Mouse (Mus musculus) spleen, adult 2 months (tissue): Measurements from ENCODE around the gene Rgs3.

Experiments used
- CTCF ChIP-seq: fragments of 200-500 bp; IDR thresholded peaks from 2 replicates; pipeline ENCODE4 v1.5.1; 2011; ENCODE audit warnings: mild to moderate bottlenecking, inconsistent platforms; ENCODE audit not compliant: insufficient read depth, insufficient read length, insufficient replicate concordance; ENCODE audit errors: extremely low read depth
- POLR2A ChIP-seq: fragments of 200-500 bp; IDR thresholded peaks from 2 replicates; pipeline ENCODE4 v1.6.1; 2011; ENCODE audit warnings: low read depth, low read length, inconsistent platforms

DNA sequence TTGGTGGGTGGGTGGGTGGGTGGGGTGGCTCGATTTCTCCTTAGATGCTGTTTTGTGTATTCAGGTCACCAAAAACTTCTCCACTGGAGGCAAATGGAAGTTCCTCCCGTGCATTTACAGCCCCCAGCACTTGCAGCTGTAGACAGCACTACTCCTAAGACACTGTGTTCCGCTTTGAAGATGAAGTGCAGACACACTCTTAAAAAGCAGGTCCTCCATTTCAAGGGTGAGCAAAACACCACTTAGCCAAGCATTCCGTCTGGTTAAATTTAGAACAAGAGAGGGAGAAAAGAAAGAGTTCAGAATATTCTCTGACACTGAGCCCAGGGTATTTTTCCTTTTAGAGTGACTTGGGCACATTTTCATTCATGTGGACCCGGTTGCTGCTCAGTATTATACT lies 10.4 kb downstream of the Rgs3 start:
- TF ChIP-seq CTCF (no peak), POLR2A (no peak)
